Mouse (Mus musculus) left cerebral cortex, postnatal 14 days (tissue): ENCODE results near the gene Arfip2. TPM values are rescaled to one million over a fixed set of nuclear protein-coding genes. Genes with fewer than 3 reads are reported as not detected.

ENCODE experiments used
- DNase-seq, 2 experiments: peaks; one replicate each; pipeline ENCODE4 v3.0.0; 2021 to 2022; ENCODE audit warnings: low spot score in 2 of 2, mixed read lengths in 1 of 2
- intact Hi-C: fragments of 180-260 bp; cut with DNase I; formaldehyde crosslinking; loops from one replicate; pipeline ENCODE4 v1.15.1; 2025
- long read RNA-seq, 2 experiments: library from polyadenylated mRNA; stranded (forward); transcript quantifications; one replicate each; pipeline ENCODE4 v2.0.0; 2021
- total RNA-seq, 2 experiments: library from RNA; stranded (reverse); gene quantifications; 2 replicates each; pipeline ENCODE4 v1.2.3; 2021

Arfip2 gene
- total RNA-seq, result 100 to 1,000 TPM in 1 of 2 experiments, 10 to 100 TPM in 1; 96.6 to 104 TPM
- long read RNA-seq, experiment 1, transcript Arfip2-206 (8 exons, 3,275 nt), result major isoform, 88 of 118 reads
- long read RNA-seq, experiment 1, partial matches to known transcripts, result 9 of 118 reads
- long read RNA-seq, experiment 1, other reads (novel, unspliced or antisense), result 16 of 118 reads
- long read RNA-seq, experiment 2, full-length matches to known transcripts, result 70 of 93 reads
- long read RNA-seq, experiment 2, partial matches to known transcripts, result 8 of 93 reads
- long read RNA-seq, experiment 2, other reads (novel, unspliced or antisense), result 15 of 93 reads

DNA sequence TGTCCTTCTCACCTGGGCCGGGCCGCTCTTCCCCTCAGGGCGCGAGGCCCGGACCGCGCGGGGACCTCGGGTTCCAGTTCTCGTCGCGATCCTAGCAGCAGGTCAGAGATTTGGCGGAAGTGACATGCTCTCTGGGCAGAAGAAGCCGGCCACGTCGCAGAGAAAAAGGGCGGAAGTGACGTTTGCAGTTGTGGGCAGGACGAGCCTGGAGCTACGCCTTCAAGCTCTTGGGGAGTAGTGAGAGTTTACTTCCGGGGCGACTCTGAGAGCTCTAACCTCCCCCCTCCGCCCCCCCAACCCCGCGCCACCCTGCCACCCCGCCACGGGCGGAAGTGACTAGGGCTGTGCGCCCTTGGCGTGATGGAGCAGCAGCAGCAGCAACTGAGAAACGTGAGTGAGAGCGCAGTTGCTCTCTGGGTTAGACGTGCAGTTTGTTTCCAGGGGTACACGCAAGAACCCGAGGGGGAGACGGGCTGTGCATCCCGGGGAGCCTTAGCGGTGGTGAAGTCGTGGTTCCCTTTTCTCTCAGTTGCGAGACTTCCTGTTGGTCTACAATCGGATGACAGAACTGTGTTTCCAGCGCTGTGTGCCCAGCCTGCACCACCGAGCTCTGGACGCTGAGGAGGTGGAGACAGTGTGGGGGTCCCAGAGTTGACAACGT lies at the start of gene Arfip2, which contains the start of gene Gm45799:
Gene Arfip2 (minus strand): TSS at position 184 of the 661 bp plus-strand sequence.
Gene Gm45799 (plus strand): TSS at position 320 of the 661 bp plus-strand sequence.
- intact Hi-C loops, result loop anchor here (10.0 kb wide), 1 partner anchor 94 kb away; the partner anchor contains the start of genes Ilk and Rrp8
- DNase-seq, result peak; percentile 98 to 99

DNA sequence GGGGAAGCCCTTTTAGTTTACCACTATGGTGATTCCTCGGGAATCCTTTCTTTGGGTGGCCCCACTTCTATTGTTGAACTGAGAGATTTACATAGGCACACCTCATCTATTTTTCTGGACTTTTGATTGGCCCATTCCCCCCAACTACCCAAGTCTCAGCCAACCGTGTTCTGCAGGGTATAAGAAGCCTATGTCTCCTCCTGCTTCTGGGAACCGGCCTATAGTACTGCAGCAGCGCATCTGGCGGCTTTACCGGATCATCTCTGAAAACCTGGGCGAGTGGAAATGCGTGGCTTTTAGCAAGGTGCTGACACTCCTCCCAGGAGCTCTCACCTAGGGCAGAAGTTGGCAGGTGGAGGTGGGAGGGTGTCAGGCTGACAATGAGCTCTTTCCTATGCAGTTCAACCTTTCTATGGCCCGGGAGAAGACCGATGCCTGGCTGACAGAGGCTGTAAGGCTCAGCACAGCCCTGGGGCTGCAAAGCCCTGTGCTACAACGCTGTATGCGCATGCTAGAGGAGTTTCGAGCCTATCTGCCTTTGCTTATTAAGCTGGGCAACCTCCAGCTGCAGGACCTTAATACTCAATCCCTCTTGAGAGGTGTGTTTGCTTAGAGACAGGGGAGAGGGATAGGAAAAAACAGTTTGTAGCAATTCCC lies 45.5 kb upstream of the Arfip2 start:
- intact Hi-C loops, result no loop called here
- no peak for DNase-seq

- peak in 1 of 2 experiments; percentile 56 for DNase-seq
- intact Hi-C loops, result loop anchor here (5.0 kb wide), 1 partner anchor 161 kb away; the partner anchor contains the start of gene Mrpl17
Measured at GRCm38 (mm10) chr7:105650639-105651435, 10.6 kb upstream of the Arfip2 start, which contains the start of gene Dnhd1. Gene Dnhd1, plus strand, starts transcription at chr7:105650827.

DNA sequence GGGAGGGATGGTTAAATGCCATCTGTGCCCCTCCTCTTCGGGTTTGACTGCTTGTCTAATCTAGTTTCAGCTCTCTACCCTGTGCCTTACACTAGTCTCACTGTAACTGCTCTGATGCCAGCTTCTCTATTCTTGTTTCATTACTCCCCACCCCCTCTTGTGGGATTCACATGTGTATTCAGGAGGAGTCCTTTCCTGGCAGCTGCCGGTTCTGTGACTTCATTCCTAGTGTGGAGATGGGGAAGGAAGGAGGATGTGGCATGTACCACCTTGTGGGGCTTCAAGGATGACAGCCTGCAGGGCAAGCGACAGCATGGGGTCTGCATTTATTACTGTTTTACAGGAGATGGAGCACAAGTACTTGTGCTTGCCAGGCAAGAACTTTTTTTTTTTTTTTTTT lies 1.7 kb upstream of the Arfip2 start:
- no peak for DNase-seq
- intact Hi-C loops, result loop anchor here (10.0 kb wide), 1 partner anchor 93 kb away; the partner anchor contains the start of genes Ilk and Rrp8

DNA sequence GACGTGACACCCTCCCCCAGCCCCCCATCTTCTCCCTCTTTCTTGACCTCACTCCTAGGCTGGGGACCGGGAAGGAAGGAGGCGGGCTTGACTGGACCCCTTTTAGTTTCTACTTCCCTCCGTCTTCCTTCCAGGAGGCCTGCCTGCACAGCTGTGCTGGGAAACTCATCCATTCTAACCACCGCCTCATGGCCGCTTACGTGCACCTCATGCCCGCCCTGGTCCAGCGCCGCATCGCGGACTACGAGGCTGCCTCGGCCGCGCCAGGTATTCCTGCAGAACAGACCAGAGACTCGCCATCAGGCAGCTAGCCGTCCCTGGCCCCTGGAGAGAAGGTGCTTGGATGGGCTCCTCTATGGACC lies 659 bp upstream of the Arfip2 start:
- intact Hi-C loops, result loop anchor here (10.0 kb wide), 1 partner anchor 94 kb away; the partner anchor contains the start of genes Ilk and Rrp8
- peak in 1 of 2 experiments; percentile 40 for DNase-seq

DNA sequence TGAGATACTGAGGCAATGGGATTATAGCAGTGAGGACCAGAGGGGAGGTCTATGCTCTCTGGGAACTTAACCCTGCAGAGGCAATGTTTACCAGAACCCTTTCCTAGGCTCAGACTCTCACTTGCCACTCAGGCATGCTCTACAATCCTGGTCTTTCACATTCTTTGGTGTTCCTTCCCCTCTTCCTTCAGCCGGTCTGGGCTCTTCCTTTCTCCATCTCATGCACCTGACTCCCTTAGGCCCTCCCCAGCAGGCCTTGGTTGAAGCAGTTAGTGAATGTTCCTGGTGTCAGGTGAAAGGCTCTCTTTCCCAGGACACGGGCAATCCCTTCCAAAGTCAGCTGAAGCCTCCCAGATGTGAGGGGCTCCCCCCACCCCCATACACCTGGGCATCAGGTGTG lies 460 bp downstream of the Arfip2 start, which contains the start of gene Timm10b:
Gene Timm10b (plus strand): TSS at position 301 of the 400 bp plus-strand sequence.
- no peak for DNase-seq
- intact Hi-C loops, result loop anchor here (5.0 to 10.0 kb wide), 2 partner anchors 95 to 113 kb away; partner anchors contain the start of genes Ilk, Rrp8 and Tpp1

GRCm38 (mm10) chr7:105639304-105639703 lies 912 bp downstream of the Arfip2 start:
- intact Hi-C loops, result loop anchor here (5.0 kb wide), 1 partner anchor 113 kb away; the partner anchor contains the start of gene Tpp1
- peak in 1 of 2 experiments; percentile 19 for DNase-seq

- no peak for DNase-seq
- intact Hi-C loops, result loop anchor here (5.0 kb wide), 1 partner anchor 114 kb away; the partner anchor contains the start of gene Tpp1
Measured at GRCm38 (mm10) chr7:105638776-105639175, 1.4 kb downstream of the Arfip2 start.

DNA sequence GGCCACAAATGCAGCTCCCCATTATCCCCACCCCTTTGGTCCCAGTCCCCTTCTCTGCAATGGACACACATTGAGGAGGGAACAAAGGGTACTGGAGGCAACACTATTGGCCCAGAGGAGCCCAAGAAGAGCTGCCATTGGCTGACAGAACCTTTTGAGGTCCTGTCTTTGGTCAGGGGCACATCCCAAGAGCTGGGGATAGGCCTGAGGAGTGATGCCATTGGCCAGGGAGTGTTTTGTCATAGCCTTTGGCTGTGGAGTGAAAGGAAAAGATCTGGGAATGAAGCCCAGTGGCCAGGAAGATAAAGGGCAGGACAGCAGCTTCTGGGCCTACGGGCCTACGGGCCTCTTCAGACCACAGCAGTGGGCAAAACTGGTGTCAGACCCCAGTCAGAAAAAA lies 4.5 kb downstream of the Arfip2 start:
- intact Hi-C loops, result loop anchor here (5.0 kb wide), 1 partner anchor 117 kb away; the partner anchor contains the start of gene Tpp1

GRCm38 (mm10) chr7:105634272-105634920 lies 5.8 kb downstream of the Arfip2 start:
- intact Hi-C loops, result loop anchor here (5.0 kb wide), 2 partner anchors 67 to 82 kb away; partner anchors contain the start of gene Smpd1
- no peak for DNase-seq

More for the DNA sequence above, 4.5 kb downstream of the Arfip2 start:
- no peak for DNase-seq

DNA sequence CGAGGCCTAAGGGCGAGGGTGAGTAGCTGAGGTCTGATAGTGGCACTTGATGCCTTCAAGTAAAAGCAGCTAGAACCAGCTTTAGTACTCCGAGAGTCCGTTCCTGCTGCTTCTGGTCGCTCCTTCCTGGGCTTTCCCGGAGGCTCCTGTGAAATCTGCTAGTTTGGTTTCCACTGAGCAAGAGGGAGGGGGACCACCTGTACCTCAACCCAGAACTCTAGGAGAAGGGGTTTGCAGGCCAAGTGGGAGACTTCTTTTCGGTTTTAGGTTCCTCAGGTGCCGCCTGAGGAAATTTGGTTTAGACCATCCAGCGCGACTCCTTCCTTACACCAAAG lies 6.4 kb downstream of the Arfip2 start:
- intact Hi-C loops, result loop anchor here (5.0 kb wide), 2 partner anchors 66 to 81 kb away; partner anchors contain the start of gene Smpd1
- no peak for DNase-seq

GRCm38 (mm10) chr7:105633127-105633800 lies 7.0 kb downstream of the Arfip2 start, which contains the start of gene Trim3:
Gene Trim3, minus strand, starts transcription at chr7:105633571.
- intact Hi-C loops, result loop anchor here (5.0 kb wide), 2 partner anchors 66 to 81 kb away; partner anchors contain the start of gene Smpd1
- DNase-seq, result peak; percentile 88 to 91

DNA sequence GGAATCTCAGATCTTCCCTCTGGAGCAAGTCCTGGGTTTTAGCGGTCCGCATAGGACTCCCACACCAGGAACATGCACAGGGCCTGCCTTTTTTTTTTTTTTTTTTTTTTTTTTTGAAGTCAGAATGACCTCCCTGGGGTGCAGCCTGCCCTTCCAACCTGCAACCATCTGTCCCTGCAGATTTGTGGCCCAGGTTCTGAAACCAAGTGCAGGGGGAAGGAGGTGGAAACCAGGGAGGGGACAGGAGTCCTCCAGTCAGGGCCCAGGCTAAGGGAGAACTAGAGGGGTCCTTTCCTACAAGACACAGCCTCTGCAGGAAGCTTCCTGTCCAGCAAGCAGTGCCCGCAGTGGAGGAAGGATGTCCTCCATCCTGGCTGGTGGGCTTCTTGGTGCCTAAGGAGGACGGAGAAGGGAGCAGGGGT lies 7.7 kb downstream of the Arfip2 start:
- intact Hi-C loops, result loop anchor here (5.0 kb wide), 2 partner anchors 65 to 80 kb away; partner anchors contain the start of gene Smpd1
- peak in 1 of 2 experiments; percentile 18 for DNase-seq

DNA sequence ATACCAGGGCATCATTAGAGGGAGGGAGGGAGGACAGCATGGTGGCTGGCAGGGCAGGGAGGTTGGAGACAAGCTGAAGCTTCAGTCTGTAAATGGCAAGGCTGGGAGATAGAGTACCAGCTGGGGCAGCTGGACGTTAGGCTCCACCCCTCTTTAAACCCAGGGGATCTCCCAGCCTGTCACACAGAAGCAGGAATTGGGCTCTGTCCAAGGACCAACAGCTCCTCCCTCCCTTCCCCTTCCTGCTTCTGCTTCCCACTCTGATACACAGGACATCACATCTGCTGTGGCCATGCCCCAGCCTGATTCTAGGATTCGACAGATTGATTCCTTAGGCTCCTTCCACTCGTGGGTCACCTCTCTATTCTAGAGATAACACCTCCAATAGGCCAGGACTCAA lies 11.6 kb downstream of the Arfip2 start:
- peak; percentile 53 to 69 for DNase-seq

DNA sequence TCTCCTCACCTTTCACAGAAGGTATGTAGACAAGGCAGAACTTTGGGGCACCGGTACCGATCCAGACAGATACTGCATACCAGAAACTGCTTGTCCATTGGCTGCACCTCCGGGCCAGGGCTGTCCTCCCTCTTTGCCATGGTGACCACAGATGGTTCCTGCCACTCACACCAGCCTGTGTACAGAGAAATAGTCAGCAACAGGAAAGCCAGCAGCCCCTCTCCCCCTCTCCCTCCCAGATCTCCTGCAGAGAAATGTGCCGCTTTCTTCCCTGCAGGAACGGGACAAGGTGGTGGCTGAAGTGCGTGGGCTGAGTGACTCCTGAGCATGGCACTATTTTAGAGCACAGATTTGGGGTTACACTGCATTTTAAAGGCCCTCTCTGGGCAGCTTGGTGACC lies 14.8 kb downstream of the Arfip2 start:
- no peak for DNase-seq

More for the DNA sequence above, 11.6 kb downstream of the Arfip2 start:
- intact Hi-C loops, result no loop called here

GRCm38 (mm10) chr7:105621646-105622292 lies 18.4 kb downstream of the Arfip2 start:
- no peak for DNase-seq
- intact Hi-C loops, result no loop called here

More for the DNA sequence above, 14.8 kb downstream of the Arfip2 start:
- intact Hi-C loops, result no loop called here

- DNase-seq, result no peak
Measured at GRCm38 (mm10) chr7:105621053-105621452, 19.2 kb downstream of the Arfip2 start.

More at GRCm38 (mm10) chr7:105621053-105621452, 19.2 kb downstream of the Arfip2 start:
- intact Hi-C loops, result no loop called here
